Mouse (Mus musculus) forebrain, embryonic 10.5 days (tissue): Measurements from ENCODE around the gene Ifi205. TPM values are rescaled to one million over a fixed set of nuclear protein-coding genes. Genes with fewer than 3 reads are reported as not detected.
"Not testable (repeated sequence)": the region's sequence is repeated elsewhere in the genome, so short reads cannot be mapped to it uniquely, and the experiment has no call there.

Experiments
- DNase-seq: peaks from one replicate; pipeline ENCODE4 v3.0.0-alpha.2; 2017; ENCODE audit warnings: low spot score; ENCODE audit errors: extremely low spot score
- H3K27ac ChIP-seq: fragments of 300-500 bp; sonication (generic); 2 replicates; pipeline ENCODE4 v1.5.1; 2016; ENCODE audit warnings: mild to moderate bottlenecking
- H3K27me3 ChIP-seq: fragments of 300-500 bp; sonication (generic); 2 replicates; pipeline ENCODE4 v1.6.1; 2016; ENCODE audit warnings: mild to moderate bottlenecking; ENCODE audit not compliant: poor library complexity, severe bottlenecking
- H3K36me3 ChIP-seq: fragments of 300-500 bp; sonication (generic); replicated peaks from 2 replicates; pipeline ENCODE4 v1.6.1; 2016; ENCODE audit warnings: mild to moderate bottlenecking, moderate library complexity
- H3K4me1 ChIP-seq: fragments of 300-500 bp; sonication (generic); 2 replicates; pipeline ENCODE4 v1.6.1; 2016
- H3K4me3 ChIP-seq: fragments of 300-500 bp; sonication (generic); 2 replicates; pipeline ENCODE4 v1.5.1; 2016; ENCODE audit warnings: mild to moderate bottlenecking, moderate library complexity
- H3K9me3 ChIP-seq: fragments of 300-500 bp; sonication (generic); 2 replicates; pipeline ENCODE4 v1.6.1; 2016; ENCODE audit warnings: mild to moderate bottlenecking, moderate library complexity
- WGBS: fragments of 180-500 bp; shearing (Covaris S2); methylation state at CpG from one replicate; pipeline ENCODE4 v1.1.7; 2016; 5-methylcytosine and 5-hydroxymethylcytosine counted together
- polyA plus RNA-seq: library from polyadenylated mRNA; unstranded; fragments of >200 nt; fragmentation: Nextera tagmentation; extraction: Ambion mirVana; gene quantifications from 2 replicates; pipeline ENCODE4 v1.2.1, GENCODE M21; 2016

Ifi205 gene
- polyA plus RNA-seq, 1 experiment from 2014 or later = not detected

DNA sequence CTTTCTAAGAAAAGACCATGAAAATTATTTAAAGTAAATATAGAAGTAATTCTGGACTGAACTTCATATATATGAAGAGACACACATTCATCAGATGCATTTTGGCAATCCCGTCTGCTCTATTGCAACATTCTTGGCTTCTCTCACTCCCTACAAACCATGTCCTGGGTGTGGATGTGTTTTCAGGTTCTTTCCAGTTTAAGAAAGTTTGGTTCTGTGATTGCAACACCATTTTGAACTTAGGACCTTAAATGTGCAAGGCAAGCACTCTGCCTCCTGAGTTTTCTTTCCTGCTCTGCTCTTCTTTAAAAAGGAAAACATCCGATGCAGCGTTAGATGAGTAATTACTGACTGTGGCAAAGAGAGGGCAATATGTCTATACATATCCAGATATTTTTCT, 6.9 kb upstream of the Ifi205 start:
- H3K4me1 ChIP-seq = no peaks in the 10 kb centered on the region
- no peak overlapping the region for H3K27ac ChIP-seq
- no peak for DNase-seq
- 93% methylated on average over 3 of the region's 3 CpGs for WGBS
- H3K4me3 ChIP-seq = no peak overlapping the region
- H3K27me3 ChIP-seq = no peaks in the 10 kb centered on the region
- no peaks in the 10 kb centered on the region for H3K36me3 ChIP-seq
- no peaks in the 10 kb centered on the region for H3K9me3 ChIP-seq

DNA sequence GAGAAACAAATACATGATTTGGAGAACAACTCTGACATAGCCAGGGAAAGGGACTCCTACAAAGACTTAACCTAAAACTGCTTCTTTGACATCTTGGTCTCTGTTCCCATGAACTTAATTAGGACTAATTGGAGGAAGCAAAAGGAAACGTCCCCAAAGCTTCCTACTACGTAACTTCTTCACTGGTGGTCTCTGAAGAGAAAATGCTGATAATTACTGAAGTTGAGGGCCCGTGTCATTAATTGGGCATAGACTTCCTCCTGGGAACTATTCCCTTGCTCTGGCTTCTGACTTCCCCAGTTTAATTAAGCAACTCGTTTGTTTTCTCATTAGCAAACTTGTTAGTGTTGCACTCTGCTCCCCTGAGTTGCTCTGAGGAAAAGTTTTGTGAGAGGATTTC, 4.2 kb upstream of the Ifi205 start:
- Histone ChIP-seq H3K4me3 (no peak overlapping the region), H3K27ac (no peak overlapping the region), H3K9me3 (no peaks in the 10 kb centered on the region), H3K4me1 (no peaks in the 10 kb centered on the region), H3K27me3 (no peaks in the 10 kb centered on the region), H3K36me3 (no peaks in the 10 kb centered on the region)
- DNase-seq = no peak
- WGBS = 60% methylated on average over 4 of the region's 4 CpGs

DNA sequence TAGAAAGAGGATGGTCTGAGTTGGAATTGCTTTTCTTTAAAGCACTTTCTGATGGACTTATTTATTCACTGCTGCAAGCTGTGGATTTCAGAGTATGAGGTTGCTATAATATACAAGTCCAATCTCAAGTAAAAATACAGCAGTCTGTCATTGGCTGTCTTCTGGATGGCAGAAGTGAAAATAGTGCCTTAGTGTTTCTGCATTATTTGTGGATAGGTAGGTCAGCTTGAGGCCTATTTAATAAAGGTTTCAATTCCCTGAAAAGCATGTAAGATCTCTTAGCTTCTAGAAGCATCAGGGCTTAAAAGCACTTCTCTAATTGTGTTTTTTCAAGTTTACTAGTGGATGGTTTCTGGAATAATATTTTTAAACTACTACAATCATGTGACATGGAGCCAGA, 24.6 kb downstream of the Ifi205 start:
- H3K9me3 ChIP-seq, DNase-seq, H3K27ac ChIP-seq, H3K27me3 ChIP-seq, H3K36me3 ChIP-seq, H3K4me3 ChIP-seq, H3K4me1 ChIP-seq: not testable (repeated sequence)

DNA sequence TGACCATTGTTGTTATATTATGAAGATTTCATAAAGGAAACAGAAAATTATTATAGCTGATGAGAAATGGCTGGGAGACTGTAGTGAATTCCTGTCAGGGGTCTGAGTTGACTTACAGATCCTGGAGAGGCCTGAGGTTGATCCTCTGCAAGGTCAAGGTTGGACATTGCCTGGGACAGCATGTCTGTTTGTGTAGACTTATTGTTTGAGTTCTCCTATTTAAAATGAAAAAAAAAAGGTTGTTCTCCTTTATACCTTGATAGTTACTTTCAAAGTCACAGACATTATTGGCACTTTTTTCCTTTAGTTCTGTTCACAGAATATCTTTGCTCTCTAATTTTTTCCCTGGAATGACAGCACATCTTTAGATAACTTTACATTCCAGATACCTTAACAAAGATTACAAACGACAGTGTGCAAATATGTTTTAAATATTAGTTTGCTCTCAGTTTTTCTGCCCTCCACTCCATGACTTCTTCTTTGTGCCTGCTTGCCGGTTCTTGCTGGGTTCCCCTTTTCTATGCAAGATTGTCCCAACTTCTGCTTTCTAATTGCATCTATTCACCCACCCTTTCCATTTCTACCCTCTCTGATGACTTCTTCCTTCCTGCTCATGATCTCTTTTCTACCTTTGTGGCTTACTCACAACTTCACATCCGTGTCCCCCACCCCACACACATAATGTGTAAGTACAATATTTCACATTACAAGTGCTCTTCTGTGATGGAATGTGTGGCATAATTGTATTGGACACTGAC, 27.1 kb downstream of the Ifi205 start:
- H3K4me1 ChIP-seq, H3K4me3 ChIP-seq, H3K9me3 ChIP-seq, H3K36me3 ChIP-seq, H3K27ac ChIP-seq, DNase-seq, H3K27me3 ChIP-seq: not testable (repeated sequence)
- WGBS = 85% methylated on average over 2 of the region's 3 CpGs

DNA sequence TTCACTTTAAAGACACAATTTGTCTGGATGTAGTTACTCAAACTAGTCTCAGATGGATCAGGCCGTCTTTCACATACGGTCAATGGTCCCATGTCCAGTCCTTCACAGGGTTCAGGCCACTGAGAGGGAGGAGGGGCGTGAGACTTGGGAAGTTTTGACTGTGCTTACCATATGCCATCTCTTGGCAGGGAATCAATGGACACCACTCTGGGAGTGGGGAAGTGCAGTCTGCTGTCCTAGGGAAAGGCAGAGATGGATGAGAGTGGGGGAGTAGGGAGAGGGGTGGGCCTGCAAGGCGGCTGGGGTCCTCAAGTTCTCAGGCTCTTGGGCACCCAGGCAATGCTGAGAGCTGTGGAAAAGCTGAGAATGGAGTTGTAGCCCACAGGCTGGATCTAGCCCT, 36.6 kb downstream of the Ifi205 start:
- H3K27ac ChIP-seq = no peak overlapping the region
- no peaks in the 10 kb centered on the region for H3K9me3 ChIP-seq
- H3K4me1 ChIP-seq = no peaks in the 10 kb centered on the region
- WGBS = 91% methylated on average over 4 of the region's 4 CpGs
- DNase-seq = no peak
- H3K36me3 ChIP-seq = no peaks in the 10 kb centered on the region
- H3K4me3 ChIP-seq = no peak overlapping the region
- H3K27me3 ChIP-seq = no peaks in the 10 kb centered on the region

DNA sequence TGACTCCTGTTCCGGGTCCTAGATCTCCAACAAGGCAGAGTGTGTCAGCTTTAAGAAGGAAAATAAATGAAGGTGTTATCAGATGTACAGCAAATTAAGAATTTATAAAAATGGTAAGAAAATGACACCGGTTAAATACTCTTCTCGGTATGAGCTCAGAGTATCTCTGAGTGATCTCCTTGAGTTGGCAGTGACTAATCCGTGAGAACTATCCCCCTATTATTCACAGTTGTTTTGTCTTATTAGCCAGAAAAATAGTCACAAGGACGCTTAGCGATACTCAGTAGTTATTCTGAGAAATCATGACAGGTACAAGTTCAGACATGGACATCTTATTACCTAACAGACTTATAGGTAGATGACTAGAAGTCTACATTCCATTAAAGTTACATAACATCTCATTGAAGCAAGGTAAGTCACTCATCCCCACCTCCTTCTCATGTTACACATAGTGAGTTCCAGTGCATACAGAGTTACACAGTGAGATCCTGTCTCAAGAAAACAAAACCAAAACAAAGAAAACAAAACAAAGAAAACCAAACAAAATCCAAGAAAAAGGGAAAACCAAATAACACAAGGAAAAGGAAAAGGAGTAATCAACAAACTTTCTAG, 48.8 kb downstream of the Ifi205 start, which contains the start of gene Ifi202b:
TSS of gene Ifi202b (minus strand) at position 51 of the 612 bp plus-strand sequence.
- H3K27me3 ChIP-seq, H3K36me3 ChIP-seq, H3K4me3 ChIP-seq, H3K4me1 ChIP-seq, DNase-seq, H3K27ac ChIP-seq, H3K9me3 ChIP-seq: not testable (repeated sequence)
- 91% methylated on average over 6 of the region's 6 CpGs for WGBS

DNA sequence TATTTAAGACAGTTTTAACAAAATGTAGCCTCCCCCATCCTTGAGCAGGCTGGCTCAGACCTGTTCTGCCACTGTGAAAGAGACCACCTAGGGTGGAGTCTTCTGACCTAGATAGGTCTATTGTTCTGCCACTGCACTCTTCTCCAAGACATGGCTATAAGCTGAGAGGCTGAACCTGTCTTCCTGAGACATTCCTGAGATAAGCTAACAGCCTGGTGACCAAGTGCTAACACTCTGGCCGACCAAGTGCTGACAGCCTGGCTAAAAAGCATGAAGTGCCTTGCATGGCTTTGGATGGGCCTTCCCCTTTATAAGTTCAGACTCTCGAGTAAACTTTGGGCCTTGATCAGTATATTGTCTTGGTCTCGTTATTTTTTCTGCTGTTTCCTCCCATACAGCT, 50.6 kb downstream of the Ifi205 start:
- not testable (repeated sequence) for H3K36me3 ChIP-seq, DNase-seq, H3K4me1 ChIP-seq, H3K27ac ChIP-seq, H3K9me3 ChIP-seq, H3K4me3 ChIP-seq, H3K27me3 ChIP-seq
- 64% methylated on average over 3 of the region's 3 CpGs for WGBS

DNA sequence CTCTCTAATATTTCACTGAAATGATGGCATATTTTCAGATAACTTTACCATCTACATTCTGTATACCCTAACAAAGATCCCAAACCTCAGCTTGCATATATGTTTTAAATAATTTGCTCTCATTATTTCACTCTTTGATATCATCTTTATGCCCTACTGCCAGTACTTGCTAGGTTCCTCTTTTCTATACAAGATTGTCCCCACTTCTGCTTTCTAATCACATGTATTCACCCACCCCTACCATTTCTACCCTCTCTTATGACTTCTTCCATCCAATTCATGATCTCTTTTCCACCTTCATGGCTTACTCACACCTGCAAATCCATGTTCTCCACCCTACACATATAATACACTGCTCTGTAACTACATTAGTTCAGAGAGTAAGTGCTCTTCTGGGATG, 54.0 kb downstream of the Ifi205 start:
- DNase-seq = no peak
- no peak overlapping the region for H3K4me3 ChIP-seq
- no peak overlapping the region for H3K27ac ChIP-seq
- H3K4me1 ChIP-seq = no peaks in the 10 kb centered on the region
- no peaks in the 10 kb centered on the region for H3K36me3 ChIP-seq
- no peaks in the 10 kb centered on the region for H3K27me3 ChIP-seq
- no peaks in the 10 kb centered on the region for H3K9me3 ChIP-seq

DNA sequence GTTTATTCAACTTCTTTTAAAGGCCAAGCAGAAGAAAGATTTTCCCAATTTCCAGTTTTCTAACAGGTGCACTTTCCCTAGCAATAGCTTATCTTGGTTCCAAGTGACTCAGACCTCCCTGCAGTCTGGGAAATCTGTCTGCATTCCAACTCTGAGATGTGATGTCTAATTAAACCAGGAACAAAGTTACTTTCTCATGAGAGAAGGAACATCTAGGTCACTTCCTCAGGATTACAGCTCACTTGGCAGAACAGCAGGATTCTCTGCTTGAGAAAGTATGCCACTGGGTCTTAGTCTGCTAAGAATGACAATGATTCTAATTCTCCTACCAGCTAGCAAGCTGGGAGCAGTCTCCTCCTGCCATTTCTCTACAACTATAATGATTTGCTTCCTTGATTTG, 58.5 kb downstream of the Ifi205 start:
- H3K27ac ChIP-seq = no peak overlapping the region
- H3K27me3 ChIP-seq = no peaks in the 10 kb centered on the region
- no peaks in the 10 kb centered on the region for H3K4me1 ChIP-seq
- no peak overlapping the region for H3K4me3 ChIP-seq
- no peak for DNase-seq
- H3K36me3 ChIP-seq = no peaks in the 10 kb centered on the region
- no peaks in the 10 kb centered on the region for H3K9me3 ChIP-seq

Other genes starting within 250 kb of the Ifi205 start
- gene Ifi211, start 118.8 kb downstream of the Ifi205 start, polyA plus RNA-seq = 0.26 TPM in 2 replicates
- 0.12 TPM in 1 of 2 replicates, not detected in the other for gene Mndal, start 89.3 kb downstream of the Ifi205 start, polyA plus RNA-seq
- gene Ifi203, start 89.1 kb downstream of the Ifi205 start, polyA plus RNA-seq = 0.05 TPM in 1 of 2 replicates, not detected in the other
- gene Ifi202b, start 49.1 kb downstream of the Ifi205 start, polyA plus RNA-seq = not detected in 2 replicates
- not detected in 2 replicates for gene Olfr433, start 8.9 kb upstream of the Ifi205 start, polyA plus RNA-seq
- not detected in 2 replicates for gene Olfr432, start 17.4 kb upstream of the Ifi205 start, polyA plus RNA-seq
- not detected in 2 replicates for gene Olfr430, start 34.8 kb upstream of the Ifi205 start, polyA plus RNA-seq
- gene Olfr429, start 52.5 kb upstream of the Ifi205 start, polyA plus RNA-seq = not detected in 2 replicates
- gene Olfr427, start 65.1 kb upstream of the Ifi205 start, polyA plus RNA-seq = not detected in 2 replicates
- gene Olfr231, start 89.4 kb upstream of the Ifi205 start, polyA plus RNA-seq = not detected in 2 replicates
- gene Olfr424, start 99.7 kb upstream of the Ifi205 start, polyA plus RNA-seq = not detected in 2 replicates
- not detected in 2 replicates for gene Olfr420, start 123.8 kb upstream of the Ifi205 start, polyA plus RNA-seq
- gene Spta1, start 141.0 kb upstream of the Ifi205 start, polyA plus RNA-seq = 1.8 and 2.7 TPM in 2 replicates
- gene Olfr419, start 220.3 kb upstream of the Ifi205 start, polyA plus RNA-seq = not detected in 2 replicates